Mouse (Mus musculus) limb, embryonic 13.5 days (tissue): ENCODE results near the gene Tmem108. TPM values are rescaled to one million over a fixed set of nuclear protein-coding genes. Genes with fewer than 3 reads are reported as not detected.

Source experiments
- ATAC-seq: fragments of 200-750 bp; cut with Nextera tagmentation; 2 replicates; pipeline ENCODE4 v1.8.0; 2017; ENCODE audit warnings: low read depth, moderate number of reproducible peaks, moderate TSS enrichment; ENCODE audit not compliant: low FRiP score
- H3K27ac ChIP-seq: fragments of 300-500 bp; sonication (generic); 2 replicates; pipeline ENCODE4 v1.5.1; 2015; ENCODE audit warnings: inconsistent platforms, mild to moderate bottlenecking, moderate library complexity
- H3K27me3 ChIP-seq: fragments of 300-500 bp; sonication (generic); 2 replicates; pipeline ENCODE4 v1.6.1; 2015; ENCODE audit warnings: mild to moderate bottlenecking, inconsistent platforms
- H3K36me3 ChIP-seq: fragments of 300-500 bp; sonication (generic); 2 replicates; pipeline ENCODE4 v1.6.1; 2015; ENCODE audit warnings: inconsistent platforms, mild to moderate bottlenecking, moderate library complexity
- H3K4me1 ChIP-seq: fragments of 300-500 bp; sonication (generic); 2 replicates; pipeline ENCODE4 v1.6.1; 2015; ENCODE audit warnings: inconsistent platforms
- H3K4me2 ChIP-seq: fragments of 300-500 bp; sonication (generic); replicated peaks from 2 replicates; pipeline ENCODE4 v1.6.1; 2015; ENCODE audit warnings: inconsistent platforms, mild to moderate bottlenecking, moderate library complexity
- H3K4me3 ChIP-seq: fragments of 300-500 bp; sonication (generic); 2 replicates; pipeline ENCODE4 v1.5.1; 2015; ENCODE audit warnings: moderate library complexity, mild to moderate bottlenecking, inconsistent platforms
- H3K9ac ChIP-seq: fragments of 300-500 bp; sonication (generic); 2 replicates; pipeline ENCODE4 v1.6.1; 2015; ENCODE audit warnings: mild to moderate bottlenecking, inconsistent platforms
- H3K9me3 ChIP-seq: fragments of 300-500 bp; sonication (generic); 2 replicates; pipeline ENCODE4 v1.6.1; 2016; ENCODE audit warnings: inconsistent platforms
- WGBS: fragments of 180-500 bp; shearing (Covaris S2); methylation state at CpG from one replicate; pipeline ENCODE4 v1.1.7; 2015; 5-methylcytosine and 5-hydroxymethylcytosine counted together
- polyA plus RNA-seq: library from polyadenylated mRNA; unstranded; fragments of >200 nt; fragmentation: Nextera tagmentation; extraction: Ambion mirVana; gene quantifications from 2 replicates; pipeline ENCODE4 v1.2.1, GENCODE M21; 2015

The Tmem108 gene
- polyA plus RNA-seq, 1 experiment from 2014 or later: 14.6 TPM

DNA sequence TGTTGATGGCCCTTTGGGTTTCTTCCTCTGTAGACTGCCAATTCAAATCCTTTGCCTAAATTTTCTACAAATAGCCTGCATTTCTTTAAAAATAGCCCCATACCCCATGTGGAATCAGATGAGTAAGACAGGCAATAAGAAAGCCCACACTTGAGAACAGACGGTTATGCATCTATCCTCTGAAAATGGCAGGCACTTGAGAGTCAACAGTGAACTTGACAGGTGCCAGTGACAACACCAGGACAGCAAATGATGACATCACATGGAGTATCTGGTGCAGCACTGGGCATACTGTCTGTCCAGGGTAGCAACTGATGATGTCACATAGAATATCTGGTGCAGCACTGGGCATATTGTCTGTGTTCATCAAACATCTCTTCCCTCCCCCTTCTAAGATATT is 61.4 kb downstream of the Tmem108 start:
- Histone ChIP-seq H3K4me2 (no peak overlapping the region), H3K9ac (no peak overlapping the region), H3K27me3 (no peaks in the 10 kb centered on the region), H3K27ac (no peak overlapping the region), H3K4me3 (no peak overlapping the region), H3K9me3 (no peaks in the 10 kb centered on the region), H3K4me1 (0 out of 2 replicates have a peak, but pooled peaks cover 7% of the 10 kb centered on the region), H3K36me3 (no peaks in the 10 kb centered on the region)
- no peak for ATAC-seq
- WGBS: 82% methylated on average over 1 of the region's 1 CpGs

DNA sequence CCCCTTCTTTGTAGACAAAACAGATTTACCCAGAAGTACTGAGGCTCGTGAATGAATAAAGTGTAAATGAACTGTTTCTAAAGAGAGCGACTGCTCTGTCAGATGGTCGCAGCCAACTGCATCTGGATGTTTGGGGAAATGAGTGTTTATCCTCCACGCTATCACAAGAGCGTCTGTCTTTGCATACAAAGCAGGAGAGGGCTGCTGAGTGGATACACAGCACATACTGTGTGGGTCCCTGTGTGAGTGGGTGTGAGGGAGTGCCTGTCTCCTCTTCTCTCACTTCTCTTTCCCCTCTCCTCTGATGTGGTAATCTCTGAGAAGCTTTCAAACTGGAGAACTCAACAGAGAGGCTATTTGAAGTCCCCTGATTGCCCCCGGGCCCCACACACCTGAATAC is 64.7 kb downstream of the Tmem108 start:
- Histone ChIP-seq H3K4me1 (peaks cover 15% of the 10 kb centered on the region), H3K4me3 (no peak overlapping the region), H3K9ac (no peak overlapping the region), H3K27me3 (no peaks in the 10 kb centered on the region), H3K27ac (no peak overlapping the region), H3K36me3 (no peaks in the 10 kb centered on the region), H3K4me2 (no peak overlapping the region), H3K9me3 (no peaks in the 10 kb centered on the region)
- ATAC-seq: no peak
- WGBS: 65% methylated on average over 6 of the region's 6 CpGs

DNA sequence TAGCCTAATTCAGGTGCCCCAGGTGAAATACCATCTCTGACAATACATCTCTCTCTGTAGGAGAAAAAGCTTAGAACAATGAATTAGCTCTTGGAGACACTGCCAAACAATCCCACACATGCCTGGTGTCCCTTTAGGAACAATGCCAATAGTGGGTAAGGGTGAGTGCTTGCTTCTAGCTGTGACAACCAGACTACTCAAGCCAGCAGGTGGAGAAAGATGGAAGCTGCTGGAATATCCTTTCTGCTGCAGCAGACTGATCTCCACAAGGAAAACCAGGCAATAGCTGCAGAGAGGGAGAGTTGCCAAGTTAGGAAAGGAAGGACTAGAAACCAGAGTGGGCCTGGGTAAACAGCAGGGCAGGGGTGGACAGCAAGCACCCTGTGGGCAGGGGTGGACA is 67.8 kb downstream of the Tmem108 start:
- Histone ChIP-seq H3K4me2 (no peak overlapping the region), H3K4me3 (no peak overlapping the region), H3K9me3 (no peaks in the 10 kb centered on the region), H3K4me1 (peaks cover 28% of the 10 kb centered on the region), H3K36me3 (no peaks in the 10 kb centered on the region), H3K9ac (no peak overlapping the region), H3K27ac (no peak overlapping the region), H3K27me3 (no peaks in the 10 kb centered on the region)
- ATAC-seq: no peak

DNA sequence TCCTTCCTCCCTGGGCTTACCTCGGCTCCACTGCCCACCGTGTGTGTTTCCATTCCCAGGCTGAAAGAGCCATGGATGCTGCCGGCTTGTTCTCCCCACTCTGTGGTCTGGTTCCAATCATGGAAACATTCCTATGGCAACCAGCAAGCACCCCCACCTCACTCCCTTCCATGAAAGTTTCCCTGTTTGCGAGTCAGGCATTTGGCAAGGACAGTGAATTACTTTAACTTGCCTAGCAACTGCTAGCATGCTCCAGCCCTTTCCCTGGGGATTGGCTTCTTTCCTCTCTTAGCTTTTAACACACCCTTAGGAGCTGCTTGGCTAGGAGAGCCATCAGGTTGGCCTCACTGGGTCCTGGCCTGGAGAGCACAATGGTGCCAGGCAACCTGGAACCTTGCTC is 68.9 kb downstream of the Tmem108 start:
- Histone ChIP-seq H3K4me3 (no peak overlapping the region), H3K9ac (no peak overlapping the region), H3K27ac (0 out of 2 replicates have a peak overlapping the region, but pooled peaks have one; percentile 28), H3K36me3 (no peaks in the 10 kb centered on the region), H3K27me3 (no peaks in the 10 kb centered on the region), H3K4me2 (0 out of 2 replicates have a peak overlapping the region, but pooled peaks have one; percentile 14), H3K9me3 (no peaks in the 10 kb centered on the region), H3K4me1 (peaks cover 28% of the 10 kb centered on the region)
- peak; percentile 87 for ATAC-seq
- 12% methylated on average over 4 of the region's 4 CpGs for WGBS

DNA sequence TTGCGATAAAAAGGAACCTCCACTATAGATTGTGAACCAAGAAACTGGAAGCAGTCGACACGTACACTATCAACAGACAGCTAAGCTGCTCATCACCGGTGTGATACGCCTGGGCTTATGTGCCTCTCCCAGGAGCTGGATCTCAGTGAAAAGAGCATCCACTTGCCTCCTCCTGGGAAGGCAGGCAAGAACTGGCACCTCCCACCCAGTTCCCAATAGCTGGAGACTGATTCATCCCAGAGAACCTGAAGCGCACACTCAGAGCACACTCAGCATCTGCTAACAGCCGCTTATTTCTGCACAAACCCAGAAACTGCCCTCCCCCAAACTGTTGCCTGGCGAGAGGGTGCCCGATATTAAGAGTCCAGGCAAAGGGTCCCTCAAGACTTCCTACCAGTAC is 69.8 kb downstream of the Tmem108 start:
- no peak for ATAC-seq
- peaks cover 27% of the 10 kb centered on the region for H3K4me1 ChIP-seq
- H3K9ac ChIP-seq: no peak overlapping the region

DNA sequence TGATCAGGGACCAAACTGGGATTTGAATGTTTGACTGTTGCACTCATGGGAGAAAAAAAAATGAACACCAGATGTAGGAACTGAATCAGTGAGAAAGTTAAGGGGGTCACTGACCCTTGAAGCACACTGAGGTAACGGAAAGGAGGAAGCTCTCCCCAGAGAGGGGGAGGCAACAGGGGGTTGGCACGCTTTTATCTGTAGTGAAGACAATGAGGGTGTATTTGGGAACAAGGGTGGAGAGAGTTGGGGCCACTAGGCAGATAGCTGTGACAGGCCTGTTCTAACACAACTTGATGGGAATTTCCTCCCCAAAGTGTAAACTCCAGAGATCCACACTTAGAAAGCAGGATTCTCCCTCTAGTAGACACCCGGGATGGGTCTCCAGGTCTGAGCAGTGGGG is 71.2 kb downstream of the Tmem108 start:
- 56% methylated on average over 3 of the region's 3 CpGs for WGBS
- Histone ChIP-seq H3K4me3 (no peak overlapping the region), H3K4me1 (peaks cover 27% of the 10 kb centered on the region), H3K27ac (no peak overlapping the region), H3K9ac (no peak overlapping the region), H3K4me2 (no peak overlapping the region), H3K36me3 (no peaks in the 10 kb centered on the region), H3K27me3 (no peaks in the 10 kb centered on the region), H3K9me3 (no peaks in the 10 kb centered on the region)
- no peak for ATAC-seq

More for the DNA sequence above, 69.8 kb downstream of the Tmem108 start:
- WGBS: 89% methylated on average over 9 of the region's 9 CpGs
- Histone ChIP-seq H3K36me3 (no peaks in the 10 kb centered on the region), H3K9me3 (no peaks in the 10 kb centered on the region), H3K4me2 (no peak overlapping the region), H3K4me3 (no peak overlapping the region), H3K27ac (no peak overlapping the region), H3K27me3 (no peaks in the 10 kb centered on the region)

DNA sequence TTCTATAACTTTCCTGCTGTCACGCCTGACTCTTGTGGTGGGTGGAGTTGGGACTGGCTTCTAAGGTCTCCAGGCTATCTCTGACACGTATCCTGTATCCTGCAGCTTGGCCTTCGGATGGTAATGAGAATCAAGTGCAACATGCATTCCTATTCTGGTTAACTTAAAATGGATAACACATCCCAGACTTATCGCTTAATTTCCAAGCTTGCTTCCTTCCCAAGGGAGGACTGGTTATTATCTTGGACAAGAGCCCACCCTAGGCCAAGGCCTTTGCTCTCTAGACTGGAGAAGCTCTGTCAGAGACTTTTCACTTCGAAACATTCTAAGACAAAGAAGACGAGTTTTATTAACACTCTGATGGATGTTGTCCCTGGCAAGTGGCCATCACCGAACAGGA is 71.9 kb downstream of the Tmem108 start:
- 67% methylated on average over 7 of the region's 7 CpGs for WGBS
- Histone ChIP-seq H3K4me2 (no peak overlapping the region), H3K27me3 (no peaks in the 10 kb centered on the region), H3K9me3 (no peaks in the 10 kb centered on the region), H3K9ac (no peak overlapping the region), H3K4me3 (no peak overlapping the region), H3K27ac (no peak overlapping the region), H3K4me1 (peaks cover 27% of the 10 kb centered on the region), H3K36me3 (no peaks in the 10 kb centered on the region)
- no peak for ATAC-seq

DNA sequence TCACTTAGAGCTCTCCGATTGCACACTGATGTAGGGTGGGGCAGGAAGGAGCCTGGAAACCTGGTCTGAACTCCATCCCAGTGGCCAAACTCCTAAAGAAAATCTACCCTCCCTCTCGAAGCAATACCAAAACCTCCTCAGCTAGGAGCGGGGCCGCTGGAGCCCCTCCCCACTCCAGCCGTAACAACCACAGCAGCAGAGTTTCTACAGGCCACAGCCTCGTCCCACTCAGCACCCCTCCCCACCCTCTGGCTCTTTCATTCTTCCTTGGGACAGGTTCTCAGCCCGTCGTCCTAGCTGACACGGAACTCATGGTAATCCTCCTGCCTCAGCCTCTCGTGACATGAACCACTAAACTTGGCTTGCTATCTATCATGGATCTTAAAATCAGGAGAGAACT is 72.6 kb downstream of the Tmem108 start:
- H3K9me3 ChIP-seq: no peaks in the 10 kb centered on the region
- no peak for ATAC-seq
- H3K36me3 ChIP-seq: no peaks in the 10 kb centered on the region
- 81% methylated on average over 10 of the region's 10 CpGs for WGBS
- no peak overlapping the region for H3K4me2 ChIP-seq
- H3K27me3 ChIP-seq: no peaks in the 10 kb centered on the region
- peaks cover 27% of the 10 kb centered on the region for H3K4me1 ChIP-seq
- no peak overlapping the region for H3K9ac ChIP-seq
- H3K27ac ChIP-seq: no peak overlapping the region
- no peak overlapping the region for H3K4me3 ChIP-seq

DNA sequence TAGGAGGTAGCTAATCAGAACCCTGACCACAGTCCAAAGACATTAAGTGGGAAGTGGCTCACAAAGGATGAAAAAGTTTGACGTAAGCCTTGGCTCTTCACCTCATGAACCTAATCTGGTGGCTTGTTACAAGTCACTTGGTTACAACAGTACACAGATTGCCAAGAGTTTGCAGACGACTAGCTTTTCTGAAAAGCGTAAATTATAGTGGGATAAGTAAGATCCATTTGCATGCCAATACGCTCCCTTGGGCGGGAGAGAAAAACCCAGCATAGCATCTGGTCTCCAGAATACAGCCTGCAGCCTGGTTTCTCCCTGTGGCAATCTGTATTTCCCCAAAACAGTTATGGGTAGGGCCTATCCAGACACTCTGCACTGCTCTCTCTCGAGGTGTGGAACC is 74.5 kb downstream of the Tmem108 start:
- H3K36me3 ChIP-seq: no peaks in the 10 kb centered on the region
- no peak overlapping the region for H3K27ac ChIP-seq
- H3K4me1 ChIP-seq: peaks cover 18% of the 10 kb centered on the region
- no peaks in the 10 kb centered on the region for H3K9me3 ChIP-seq
- no peak for ATAC-seq
- WGBS: 58% methylated on average over 6 of the region's 6 CpGs
- H3K4me3 ChIP-seq: no peak overlapping the region
- H3K27me3 ChIP-seq: no peaks in the 10 kb centered on the region
- no peak overlapping the region for H3K9ac ChIP-seq
- no peak overlapping the region for H3K4me2 ChIP-seq

DNA sequence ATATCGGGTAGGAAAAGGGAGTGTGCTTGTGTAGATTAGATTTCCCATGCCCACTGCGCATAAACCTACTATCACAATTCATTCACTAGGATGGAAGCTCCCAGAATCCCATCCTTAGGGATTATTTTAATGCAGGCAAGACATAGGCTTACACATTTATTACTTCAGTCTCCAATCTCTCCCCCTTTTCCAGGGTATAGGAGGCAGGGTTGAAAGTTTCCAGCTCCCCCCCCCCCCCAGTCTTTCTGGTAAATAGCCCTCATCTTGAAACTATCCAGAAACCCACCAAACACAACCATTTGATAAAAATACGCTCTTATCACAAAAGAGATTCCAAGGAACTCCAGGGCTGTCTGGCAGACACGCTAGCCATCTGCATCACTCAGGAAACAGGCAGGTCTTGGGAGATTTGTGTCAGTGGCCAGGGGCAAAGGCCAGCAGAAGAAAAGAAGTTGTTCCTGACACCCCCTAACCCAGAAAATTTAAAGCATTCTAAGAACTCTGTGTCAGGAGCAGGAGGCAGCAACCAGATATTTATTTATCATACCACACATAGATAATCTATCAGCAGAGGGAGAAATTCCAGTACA is 79.8 kb downstream of the Tmem108 start:
- 51% methylated on average over 4 of the region's 4 CpGs for WGBS
- Histone ChIP-seq H3K4me2 (no peak overlapping the region), H3K27me3 (no peaks in the 10 kb centered on the region), H3K36me3 (no peaks in the 10 kb centered on the region), H3K4me1 (peaks cover 13% of the 10 kb centered on the region), H3K27ac (no peak overlapping the region), H3K4me3 (no peak overlapping the region), H3K9ac (no peak overlapping the region), H3K9me3 (no peaks in the 10 kb centered on the region)
- ATAC-seq: no peak

DNA sequence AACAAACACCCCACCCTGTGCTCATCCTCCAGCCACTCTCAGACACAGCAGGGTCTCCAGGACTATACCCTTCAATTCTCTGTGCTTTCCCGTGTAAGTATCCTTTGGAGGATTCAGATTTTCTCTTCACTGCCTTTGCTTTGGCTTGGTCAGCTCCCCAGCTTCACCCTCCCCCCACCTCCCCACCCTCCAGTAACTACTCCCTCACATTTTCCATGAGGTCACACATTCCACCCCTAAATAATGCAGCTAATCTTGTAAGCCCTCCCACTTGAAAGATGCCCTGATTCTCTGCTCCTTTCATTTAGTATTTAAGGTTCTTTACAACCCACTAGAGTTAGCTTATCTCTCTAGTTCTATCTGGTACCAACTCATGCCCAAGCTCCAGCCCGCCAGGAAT is 82.4 kb downstream of the Tmem108 start:
- peak overlapping the region; percentile 48; the same call in 1 of the 2 replicates for H3K27ac ChIP-seq
- 47% methylated on average over 2 of the region's 2 CpGs for WGBS
- H3K27me3 ChIP-seq: no peaks in the 10 kb centered on the region
- H3K36me3 ChIP-seq: no peaks in the 10 kb centered on the region
- H3K9ac ChIP-seq: no peak overlapping the region
- no peak overlapping the region for H3K4me3 ChIP-seq
- no peak overlapping the region for H3K4me2 ChIP-seq
- peak; percentile 36; the same call in 1 of the 2 replicates for ATAC-seq
- H3K4me1 ChIP-seq: peaks cover 13% of the 10 kb centered on the region
- no peaks in the 10 kb centered on the region for H3K9me3 ChIP-seq

DNA sequence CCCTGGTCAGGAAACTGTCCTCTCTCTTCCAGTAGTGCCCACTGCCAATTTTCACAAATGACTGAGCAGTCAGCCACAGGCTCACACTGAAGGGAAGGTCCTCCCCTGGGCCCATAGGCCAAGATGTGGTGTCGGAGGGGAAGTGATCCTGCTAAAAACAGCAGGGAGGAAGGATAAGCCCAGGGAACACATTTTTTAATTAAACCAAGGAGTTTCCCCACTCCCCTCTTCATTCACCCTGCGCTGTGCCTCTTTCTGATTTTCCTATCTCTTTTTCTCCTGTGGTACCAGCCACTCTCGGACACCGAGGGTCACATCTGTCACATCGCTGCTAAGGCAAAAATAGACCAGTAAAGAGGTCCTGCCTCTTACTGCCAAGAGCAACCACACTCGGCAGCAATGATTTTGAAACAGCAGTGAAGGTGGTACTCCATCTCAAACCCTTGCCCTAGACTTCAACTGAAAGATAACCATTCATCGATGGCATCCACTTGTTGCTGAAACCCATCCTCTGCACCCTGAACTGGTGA is 83.0 kb downstream of the Tmem108 start:
- H3K4me1 ChIP-seq: peaks cover 13% of the 10 kb centered on the region
- no peak overlapping the region for H3K9ac ChIP-seq
- H3K4me2 ChIP-seq: no peak overlapping the region
- no peak overlapping the region for H3K4me3 ChIP-seq
- no peak overlapping the region; the same call in 1 of the 2 replicates for H3K27ac ChIP-seq
- H3K27me3 ChIP-seq: no peaks in the 10 kb centered on the region
- H3K9me3 ChIP-seq: no peaks in the 10 kb centered on the region
- 57% methylated on average over 7 of the region's 7 CpGs for WGBS
- ATAC-seq: no peak
- no peaks in the 10 kb centered on the region for H3K36me3 ChIP-seq

DNA sequence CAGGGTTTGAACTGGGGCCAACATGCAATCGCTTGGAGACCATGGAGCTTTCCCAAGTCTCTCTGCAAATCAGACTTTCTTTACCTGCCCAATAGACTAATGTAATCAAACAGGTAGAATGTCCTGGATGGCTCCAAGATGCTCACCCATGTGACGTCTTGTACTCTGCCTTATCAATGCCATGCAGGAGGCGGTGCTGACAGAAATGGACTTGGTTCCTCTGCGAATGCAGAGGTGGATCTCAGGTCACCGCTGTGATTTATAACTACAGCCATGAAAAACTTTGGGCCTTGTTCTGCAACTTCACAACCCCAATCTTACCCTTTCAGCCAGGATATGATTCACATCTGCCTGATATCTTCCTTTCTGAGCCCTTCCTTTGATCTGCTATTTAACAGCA is 83.8 kb downstream of the Tmem108 start:
- ATAC-seq: no peak
- WGBS: 73% methylated on average over 5 of the region's 5 CpGs
- no peak overlapping the region for H3K4me3 ChIP-seq
- no peaks in the 10 kb centered on the region for H3K27me3 ChIP-seq
- no peak overlapping the region for H3K9ac ChIP-seq
- no peaks in the 10 kb centered on the region for H3K9me3 ChIP-seq
- no peak overlapping the region for H3K4me2 ChIP-seq
- no peaks in the 10 kb centered on the region for H3K36me3 ChIP-seq
- H3K4me1 ChIP-seq: peaks cover 13% of the 10 kb centered on the region
- no peak overlapping the region for H3K27ac ChIP-seq
